Mouse (Mus musculus) lung, embryonic 14.5 days (tissue): ENCODE measurements around the gene T. TPM values are rescaled to one million over a fixed set of nuclear protein-coding genes. Genes with fewer than 3 reads are reported as not detected.

ENCODE experiments used
- ATAC-seq: fragments of 200-750 bp; cut with Nextera tagmentation; 2 replicates; pipeline ENCODE4 v1.8.0; 2017; ENCODE audit warnings: mild to moderate bottlenecking, moderate TSS enrichment, moderate library complexity; ENCODE audit not compliant: insufficient read depth
- DNase-seq: peaks from one replicate; pipeline ENCODE4 v3.0.0-alpha.2; 2015
- H3K27ac ChIP-seq: fragments of 300-500 bp; sonication (generic); 2 replicates; pipeline ENCODE4 v1.5.1; 2014; ENCODE audit warnings: low read depth, mild to moderate bottlenecking, moderate library complexity
- H3K27me3 ChIP-seq: fragments of 300-500 bp; sonication (generic); 2 replicates; pipeline ENCODE4 v1.6.1; 2014; ENCODE audit warnings: low read length, control low read depth; ENCODE audit not compliant: insufficient read depth
- H3K36me3 ChIP-seq: fragments of 300-500 bp; sonication (generic); 2 replicates; pipeline ENCODE4 v1.6.1; 2014; ENCODE audit warnings: control low read depth; ENCODE audit not compliant: insufficient read depth
- H3K4me1 ChIP-seq: fragments of 300-500 bp; sonication (generic); 2 replicates; pipeline ENCODE4 v1.6.1; 2014; ENCODE audit warnings: antibody characterized with exemption, control low read depth; ENCODE audit not compliant: insufficient read depth
- H3K4me2 ChIP-seq: fragments of 300-500 bp; sonication (generic); 2 replicates; pipeline ENCODE4 v1.6.1; 2014; ENCODE audit warnings: mild to moderate bottlenecking
- H3K4me3 ChIP-seq: fragments of 300-500 bp; sonication (generic); 2 replicates; pipeline ENCODE4 v1.5.1; 2014; ENCODE audit warnings: low read depth, low read length
- H3K9ac ChIP-seq: fragments of 300-500 bp; sonication (generic); 2 replicates; pipeline ENCODE4 v1.6.1; 2014
- H3K9me3 ChIP-seq: fragments of 300-500 bp; sonication (generic); 2 replicates; pipeline ENCODE4 v1.6.1; 2016; ENCODE audit warnings: low read depth, low read length, control low read depth
- CTCF ChIP-seq: IDR thresholded peaks from 2 replicates; pipeline ENCODE4 v1.5.1; 2016; ENCODE audit warnings: antibody characterized with exemption, low read depth
- WGBS: fragments of 180-500 bp; shearing (Covaris S2); extraction: QIAGEN DNeasy Blood & Tissue Kit; methylation state at CpG from one replicate; pipeline ENCODE4 v1.1.7; 2014; 5-methylcytosine and 5-hydroxymethylcytosine counted together
- polyA plus RNA-seq: library from polyadenylated mRNA; unstranded; fragments of >200 nt; fragmentation: Nextera tagmentation; extraction: Ambion mirVana; gene quantifications from 2 replicates; pipeline ENCODE4 v1.2.1, GENCODE M21; 2014

Gene T
- polyA plus RNA-seq, 1 experiment from 2014 or later, result 0.34 TPM

DNA sequence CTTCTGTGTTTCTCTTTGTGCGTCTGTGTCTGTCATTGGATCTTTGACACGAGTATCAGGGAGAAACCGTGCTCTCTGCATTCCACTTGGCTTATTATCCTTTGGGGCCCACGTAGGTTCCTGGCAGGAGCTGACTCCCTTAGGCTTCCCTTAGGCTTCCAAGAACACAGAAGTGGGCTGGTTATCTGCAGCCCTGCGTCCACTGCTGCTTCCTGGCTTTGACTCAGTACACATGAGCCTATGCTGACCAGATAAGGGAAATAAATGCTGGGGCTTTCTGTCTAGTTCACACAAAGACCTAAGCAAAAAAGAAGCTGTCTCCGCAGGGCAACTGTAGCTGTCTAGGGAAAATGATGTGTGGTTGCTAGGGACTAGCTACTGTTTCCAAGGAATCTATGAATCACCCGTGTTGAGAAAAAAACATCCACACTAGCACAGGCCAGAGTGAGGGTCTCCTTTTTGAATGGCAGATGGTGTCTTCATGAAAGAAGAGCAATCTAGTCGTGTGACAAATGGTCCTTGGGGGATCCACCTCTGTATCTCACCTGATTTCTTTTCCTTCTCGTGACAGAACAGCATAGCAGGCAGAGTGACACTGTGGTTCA, 22.7 kb downstream of the T start:
- TF ChIP-seq CTCF, result no peak
- Histone ChIP-seq H3K36me3 (no peaks in the 10 kb centered on the region), H3K9me3 (no peaks in the 10 kb centered on the region), H3K27me3 (no peaks in the 10 kb centered on the region), H3K4me1 (no peaks in the 10 kb centered on the region), H3K4me3 (no peak overlapping the region), H3K27ac (no peak overlapping the region), H3K4me2 (no peak overlapping the region), H3K9ac (no peak overlapping the region)
- WGBS, result 31% methylated on average over 9 of the region's 9 CpGs
- ATAC-seq (no peak), DNase-seq (no peak)

GRCm38 (mm10) chr17:8461568-8461967, 27.3 kb downstream of the T start:
- peak; percentile 74 for DNase-seq
- H3K9me3 ChIP-seq, result no peaks in the 10 kb centered on the region
- peak; percentile 73 for TF ChIP-seq CTCF
- no peaks in the 10 kb centered on the region for H3K4me1 ChIP-seq
- no peak for ATAC-seq
- H3K27me3 ChIP-seq, result no peaks in the 10 kb centered on the region
- H3K36me3 ChIP-seq, result no peaks in the 10 kb centered on the region
- no peak overlapping the region for H3K4me2 ChIP-seq
- H3K9ac ChIP-seq, result no peak overlapping the region
- H3K27ac ChIP-seq, result no peak overlapping the region
- no peak overlapping the region for H3K4me3 ChIP-seq
- 1% methylated on average over 4 of the region's 4 CpGs for WGBS

- no peak overlapping the region for H3K4me3 ChIP-seq
- peak; percentile 65; the same call in 1 of the 2 replicates for ATAC-seq
- 22% methylated on average over 9 of the region's 9 CpGs for WGBS
These were observed 29.4 kb downstream of the T start for GRCm38 (mm10) chr17:8463482-8464128.

DNA sequence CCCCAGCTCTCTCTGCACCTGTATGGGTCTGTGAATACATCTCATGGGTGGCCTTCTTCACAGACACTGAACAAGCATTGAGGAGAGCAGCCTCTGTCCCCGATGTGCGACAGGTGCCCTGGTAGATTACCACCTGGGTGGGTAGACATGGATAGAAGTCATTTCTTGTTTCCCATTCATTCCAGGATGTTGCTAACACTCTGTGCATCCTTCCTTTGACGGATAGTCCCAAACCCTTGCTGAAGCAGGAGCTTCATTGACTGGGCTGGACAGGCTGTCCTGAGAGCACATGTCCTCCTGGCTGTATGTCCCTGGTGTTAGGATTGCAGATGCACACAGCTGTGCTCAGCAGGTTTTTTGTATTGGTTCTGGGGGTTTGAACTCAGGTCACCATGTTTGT, 33.5 kb downstream of the T start:
- Histone ChIP-seq H3K4me1 (no peaks in the 10 kb centered on the region), H3K4me2 (no peak overlapping the region), H3K27ac (no peak overlapping the region), H3K4me3 (no peak overlapping the region), H3K9ac (no peak overlapping the region), H3K36me3 (no peaks in the 10 kb centered on the region), H3K9me3 (no peaks in the 10 kb centered on the region), H3K27me3 (peaks cover 5% of the 10 kb centered on the region; the same call in 1 of the 2 replicates)
- DNase-seq (no peak), ATAC-seq (no peak)
- TF ChIP-seq CTCF, result no peak
- 91% methylated on average over 3 of the region's 3 CpGs for WGBS

More at GRCm38 (mm10) chr17:8463482-8464128, 29.4 kb downstream of the T start:
- TF ChIP-seq CTCF, result peak; percentile 89
- Histone ChIP-seq H3K27me3 (no peaks in the 10 kb centered on the region), H3K9ac (no peak overlapping the region), H3K36me3 (no peaks in the 10 kb centered on the region), H3K9me3 (no peaks in the 10 kb centered on the region), H3K4me2 (no peak overlapping the region), H3K27ac (no peak overlapping the region), H3K4me1 (no peaks in the 10 kb centered on the region)
- peak; percentile 94 for DNase-seq

GRCm38 (mm10) chr17:8468716-8469344, 34.6 kb downstream of the T start:
- H3K4me3 ChIP-seq, result no peak overlapping the region
- H3K4me1 ChIP-seq, result no peaks in the 10 kb centered on the region
- H3K9ac ChIP-seq, result no peak overlapping the region
- no peak overlapping the region for H3K27ac ChIP-seq
- H3K9me3 ChIP-seq, result no peaks in the 10 kb centered on the region
- no peaks in the 10 kb centered on the region for H3K36me3 ChIP-seq
- 16% methylated on average over 19 of the region's 19 CpGs for WGBS
- ATAC-seq (peak; percentile 76; the same call in 1 of the 2 replicates), DNase-seq (peak; percentile 92)
- no peak overlapping the region for H3K4me2 ChIP-seq
- peaks cover 5% of the 10 kb centered on the region; the same call in 1 of the 2 replicates for H3K27me3 ChIP-seq
- TF ChIP-seq CTCF, result peak; percentile 92

DNA sequence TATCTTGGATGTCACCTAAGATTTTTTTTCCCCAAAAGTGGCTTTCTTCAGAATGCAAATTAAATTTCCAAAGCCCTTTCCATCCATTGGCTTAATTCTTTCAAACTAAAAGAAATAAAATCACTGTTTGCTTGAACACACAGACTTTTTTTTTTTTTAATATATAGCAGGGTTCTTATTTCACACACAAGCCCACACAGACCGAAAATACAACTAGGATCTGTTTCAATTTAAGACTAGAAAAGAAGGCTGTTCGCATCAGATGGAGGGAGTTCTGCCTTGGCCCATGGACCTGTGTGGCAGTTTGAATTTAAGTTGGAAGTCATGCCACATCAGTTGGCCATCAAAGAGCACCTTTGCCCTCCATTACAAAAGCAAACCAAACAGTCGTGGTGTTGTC, 44.3 kb downstream of the T start:
- Histone ChIP-seq H3K4me1 (no peaks in the 10 kb centered on the region), H3K9ac (no peak overlapping the region), H3K4me3 (no peak overlapping the region), H3K9me3 (no peaks in the 10 kb centered on the region), H3K27ac (no peak overlapping the region), H3K4me2 (no peak overlapping the region), H3K27me3 (no peaks in the 10 kb centered on the region), H3K36me3 (no peaks in the 10 kb centered on the region)
- no peak for TF ChIP-seq CTCF
- DNase-seq (no peak), ATAC-seq (no peak)
- 72% methylated on average over 3 of the region's 3 CpGs for WGBS

- DNase-seq (no peak), ATAC-seq (no peak)
- no peak for TF ChIP-seq CTCF
- no peaks in the 10 kb centered on the region for H3K4me1 ChIP-seq
- H3K9me3 ChIP-seq, result no peaks in the 10 kb centered on the region
- no peak overlapping the region for H3K27ac ChIP-seq
- no peak overlapping the region for H3K4me3 ChIP-seq
- H3K36me3 ChIP-seq, result no peaks in the 10 kb centered on the region
- no peaks in the 10 kb centered on the region for H3K27me3 ChIP-seq
- WGBS, result 73% methylated on average over 9 of the region's 9 CpGs
- H3K4me2 ChIP-seq, result no peak overlapping the region
- no peak overlapping the region for H3K9ac ChIP-seq
These were observed 45.4 kb downstream of the T start for GRCm38 (mm10) chr17:8479493-8480128.
